In genomic region chr12:80168178-80168686, GRCm38 (mm10) we compare ENCODE assay signal across 8 mouse cellular contexts. TPM values are rescaled to one million over a fixed set of nuclear protein-coding genes. Genes with fewer than 3 reads are reported as not detected.
DNase-seq lines count a peak whose midpoint lies in the region; ATAC-seq and TF ChIP-seq lines count a peak whose summit lies in the region.

No protein-coding gene starts in this region.

- ATAC-seq in hindbrain, embryonic 12.5 days (ENCODE audit: low FRiP score): peak; percentile 90
- ATAC-seq in lung, postnatal 0 days: peak; percentile 83

- peak; percentile 48 for DNase-seq in ES-E14 (ENCODE audit: low read depth, low spot score)
- peak; percentile 90 for DNase-seq in cerebellum, adult 8-10 months
- peak; percentile 70 to 82 for DNase-seq in frontal cortex, postnatal 10 days (ENCODE audit: low spot score in 2 of 2)
- peak; percentile 86 to 90 for DNase-seq in layer of hippocampus, postnatal 10 days (ENCODE audit: low spot score in 2 of 2)
- peak; percentile 89 for DNase-seq in lung, postnatal 0 days (ENCODE audit: low spot score)
- peak; percentile 67 for DNase-seq in ovary, postnatal 14 days (ENCODE audit: low spot score)
- DNase-seq in thymus, postnatal 10 days (ENCODE audit: low spot score in 2 of 2): peak; percentile 47 to 62

- no peak for TF ChIP-seq CTCF in lung, postnatal 0 days (IDR thresholded peaks at IDR 0.05)

- TF ChIP-seq EP300 in lung, postnatal 0 days (IDR thresholded peaks at IDR 0.05): 0 out of 2 replicates have a peak, but pooled peaks have one; percentile 10

- peak overlapping the region; percentile 45 for H3K4me2 ChIP-seq in hindbrain, embryonic 12.5 days (replicated peaks)
- peak overlapping the region; percentile 46 for H3K4me2 ChIP-seq in lung, postnatal 0 days (replicated peaks; ENCODE audit: low read depth, low read length)

- H3K9ac ChIP-seq in ES-E14 (ENCODE audit: insufficient read depth, low read depth, low read length, poor library complexity, severe bottlenecking): peak overlapping the region; percentile 99
- H3K9ac ChIP-seq in hindbrain, embryonic 12.5 days: peak overlapping the region; percentile 72
- no peak overlapping the region; the same call in 1 of the 2 replicates for H3K9ac ChIP-seq in lung, postnatal 0 days (replicated peaks; ENCODE audit: low read depth)

- peak overlapping the region; percentile 94 for H3K27ac ChIP-seq in ES-E14 (ENCODE audit: insufficient read depth, low read depth, low read length, poor library complexity, severe bottlenecking)
- H3K27ac ChIP-seq in hindbrain, embryonic 12.5 days: peak overlapping the region; percentile 88
- H3K27ac ChIP-seq in lung, postnatal 0 days (ENCODE audit: low read length): no peak overlapping the region

- H3K4me3 ChIP-seq in ES-E14 (ENCODE audit: insufficient read depth in 1 of 2, low read depth in 1 of 2, low read length in 2 of 2, poor library complexity in 1 of 2, severe bottlenecking in 1 of 2): peak overlapping the region; percentile 81 to 98
- H3K4me3 ChIP-seq in hindbrain, embryonic 12.5 days: peak overlapping the region; percentile 62
- peak overlapping the region; percentile 51 for H3K4me3 ChIP-seq in lung, postnatal 0 days (ENCODE audit: low read depth, low read length)

- H3K36me3 ChIP-seq in ES-E14 (ENCODE audit: control insufficient read depth, insufficient read depth, low read length, poor library complexity, severe bottlenecking): peaks cover 38% of the 10 kb centered on the region
- H3K36me3 ChIP-seq in hindbrain, embryonic 12.5 days: peaks cover 16% of the 10 kb centered on the region
- H3K36me3 ChIP-seq in lung, postnatal 0 days (ENCODE audit: insufficient read depth, low read length): peaks cover 36% of the 10 kb centered on the region; the same call in 1 of the 2 replicates

- H3K27me3 ChIP-seq in hindbrain, embryonic 12.5 days: no peaks in the 10 kb centered on the region
- H3K27me3 ChIP-seq in lung, postnatal 0 days (replicated peaks; ENCODE audit: insufficient read depth, low read length): no peaks in the 10 kb centered on the region

- 17% methylated on average over 35 of the region's 35 CpGs for WGBS in hindbrain, embryonic 12.5 days
- 19% methylated on average over 35 of the region's 35 CpGs for WGBS in lung, postnatal 0 days

- no peaks in the 10 kb centered on the region; a peak in 1 of 4 replicates for H3K4me1 ChIP-seq in ES-E14 (ENCODE audit: control insufficient read depth in 2 of 2, insufficient read depth in 2 of 2, low read length in 2 of 2, poor library complexity in 1 of 2)
- no peaks in the 10 kb centered on the region for H3K4me1 ChIP-seq in hindbrain, embryonic 12.5 days
- H3K4me1 ChIP-seq in lung, postnatal 0 days (ENCODE audit: insufficient read depth, low read depth, low read length): no peaks in the 10 kb centered on the region

- H3K9me3 ChIP-seq in ES-E14 (ENCODE audit: control insufficient read depth, insufficient read depth, low read depth, low read length): no peaks in the 10 kb centered on the region
- H3K9me3 ChIP-seq in hindbrain, embryonic 12.5 days (replicated peaks): no peaks in the 10 kb centered on the region
- no peaks in the 10 kb centered on the region for H3K9me3 ChIP-seq in lung, postnatal 0 days (ENCODE audit: low read length)

- in situ Hi-C loops in ES-E14 (cut with MboI; ENCODE audit: low sequenced_read_pairs in 2 of 2, unreplicated experiment in 2 of 2): loop anchor here (25.0 kb wide), 1 partner anchor 444 kb away; no protein-coding TSS in a partner anchor

TF ChIP-seq in ES-E14, 5 proteins besides CTCF, POLR2A, EP300 and RAD21:
- no peak for TF ChIP-seq MAFK (IDR thresholded peaks at IDR 0.05; ENCODE audit: insufficient read depth, low read depth, low read length)
- no peak for TF ChIP-seq ZNF384 (IDR thresholded peaks at IDR 0.05; ENCODE audit: low read depth, low read length)
- TF ChIP-seq CHD2 (IDR thresholded peaks at IDR 0.05; ENCODE audit: low read depth, low read length): no peak
- TF ChIP-seq HCFC1 (IDR thresholded peaks at IDR 0.05; ENCODE audit: borderline replicate concordance, insufficient read depth, low read length): no peak
- no peak for TF ChIP-seq ZC3H11A (IDR thresholded peaks at IDR 0.05; ENCODE audit: borderline replicate concordance, low read depth, low read length)
TF ChIP-seq in ES-E14: peak in this region for 0.

RNA-seq across cellular contexts. Expression of gene Zfp36l1, which starts 55.4 kb away (rescaled TPM):
- 19.4 and 19.8 TPM in 2 replicates for total RNA-seq in ES-E14 (2012; rRNA removed)
- 87.2 and 92.3 TPM in 2 replicates for polyA plus RNA-seq in hindbrain, embryonic 12.5 days (2016; fragmentation: Nextera tagmentation; extraction: Ambion mirVana)
- 10 to 100 TPM; 46.9 to 54.7 TPM for total RNA-seq in layer of hippocampus, postnatal 10 days (2021)
- 123 and 145 TPM in 2 replicates for polyA plus RNA-seq in lung, postnatal 0 days (2015; fragmentation: Nextera tagmentation; extraction: Ambion mirVana)
